Mouse (Mus musculus) c-Kit-positive CD71-positive TER-119-negative erythroid progenitor cells, embryonic 14.5 days (primary cell): ENCODE results near the gene Cuedc1.

Experiments
- DNase-seq: peaks from one replicate; pipeline ENCODE4 v3.0.0-alpha.2; 2013; ENCODE audit warnings: low read depth

Gene Cuedc1

DNA sequence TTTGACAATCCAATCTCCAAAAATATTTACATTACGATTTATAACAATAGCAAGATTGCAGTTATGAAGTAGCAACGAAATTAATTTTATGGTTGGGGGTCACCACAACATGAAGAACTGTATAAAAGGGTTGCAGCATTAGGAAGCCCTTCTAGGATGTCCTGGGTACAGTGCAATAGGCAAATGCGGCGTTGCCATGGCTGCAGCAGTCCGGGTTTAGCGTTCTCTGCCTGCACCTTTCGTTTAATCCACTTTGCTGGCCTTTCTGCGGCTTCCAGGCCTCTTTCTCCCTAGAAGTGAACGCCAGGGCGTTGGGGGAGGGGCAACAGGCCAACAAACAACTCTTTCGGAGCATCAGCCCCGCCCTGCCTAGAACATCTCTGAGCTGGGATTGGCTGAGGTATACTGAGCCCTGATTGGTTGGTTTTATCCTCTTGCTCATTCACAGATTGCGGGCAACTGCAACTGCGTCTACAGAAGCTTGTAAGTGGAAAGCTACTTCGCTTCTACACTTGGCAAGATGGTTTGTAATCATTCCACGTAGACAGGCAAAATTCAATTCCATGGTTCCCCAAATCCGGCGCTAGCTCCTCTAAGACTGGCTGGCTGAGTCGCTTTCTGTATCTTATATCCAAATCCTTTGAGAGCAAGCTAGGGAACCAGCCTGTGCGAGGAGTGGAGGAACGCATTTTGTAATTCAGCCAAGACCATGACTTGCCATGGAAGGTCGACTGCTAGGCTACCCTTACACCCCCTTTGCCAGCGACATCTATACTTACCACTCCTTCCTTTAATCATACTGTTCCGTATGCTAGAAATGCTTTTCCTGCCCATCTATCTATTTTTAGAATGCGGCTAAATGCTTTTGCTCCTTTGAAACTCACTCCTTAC is 10.9 kb upstream of the Cuedc1 start:
- DNase-seq: peak; percentile 69

DNA sequence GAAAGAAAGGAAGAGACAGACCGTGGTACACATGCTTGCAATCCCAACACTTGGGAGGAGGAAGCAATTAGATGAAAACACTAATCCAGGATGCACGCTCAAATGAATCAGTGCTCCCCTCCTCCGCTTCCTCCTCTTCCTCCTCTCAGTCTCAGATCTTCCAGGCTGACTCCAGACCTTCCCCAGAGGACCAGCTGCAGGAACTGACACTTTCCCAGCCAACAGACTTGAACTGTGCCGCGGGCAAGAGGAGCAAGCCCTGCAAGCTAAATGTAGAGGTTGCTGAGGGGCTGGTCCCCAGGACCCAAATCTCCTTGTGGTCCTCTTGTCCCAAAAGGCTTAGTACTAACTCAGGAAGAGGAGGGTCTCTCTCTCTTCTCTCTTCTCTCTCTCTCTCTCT is 8.7 kb upstream of the Cuedc1 start:
- DNase-seq: no peak

DNA sequence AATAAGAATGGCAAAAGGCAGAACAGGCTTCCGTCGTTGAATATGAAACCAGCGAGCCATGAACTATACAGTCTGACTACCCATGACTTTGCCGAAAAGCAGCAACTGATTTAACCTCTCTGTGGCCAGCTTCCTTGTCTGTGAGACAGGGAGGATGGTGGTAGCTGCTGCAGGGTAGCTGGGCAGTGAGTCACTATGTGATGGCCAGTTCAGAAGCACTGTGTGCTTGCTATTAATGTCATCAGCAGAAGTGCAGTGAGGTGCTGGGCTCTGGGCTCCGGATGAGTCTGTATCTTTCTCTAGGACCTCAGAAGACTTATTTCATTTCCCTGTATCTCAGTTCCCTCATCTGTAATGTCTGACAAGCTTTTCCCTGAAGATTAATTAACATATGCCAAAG is 7.6 kb upstream of the Cuedc1 start:
- DNase-seq: no peak

DNA sequence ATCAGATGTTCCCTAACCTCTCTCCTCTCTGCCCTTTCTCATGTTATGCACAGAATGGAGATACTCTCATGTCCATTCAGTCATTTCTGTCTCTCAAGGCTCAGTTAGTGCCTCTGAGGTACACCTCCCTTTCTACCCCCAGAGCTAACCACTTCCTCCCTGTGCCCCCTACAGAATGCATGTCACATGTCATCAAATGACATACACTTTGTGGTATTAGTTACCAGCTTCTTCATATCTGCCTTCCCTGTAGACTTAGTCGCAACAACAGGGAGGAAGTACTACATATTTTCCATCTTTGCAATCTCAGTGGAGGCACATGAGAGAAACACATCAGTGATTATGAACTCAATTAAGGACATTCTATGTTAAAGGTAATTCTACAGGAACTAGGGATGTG is 5.9 kb upstream of the Cuedc1 start:
- no peak for DNase-seq

DNA sequence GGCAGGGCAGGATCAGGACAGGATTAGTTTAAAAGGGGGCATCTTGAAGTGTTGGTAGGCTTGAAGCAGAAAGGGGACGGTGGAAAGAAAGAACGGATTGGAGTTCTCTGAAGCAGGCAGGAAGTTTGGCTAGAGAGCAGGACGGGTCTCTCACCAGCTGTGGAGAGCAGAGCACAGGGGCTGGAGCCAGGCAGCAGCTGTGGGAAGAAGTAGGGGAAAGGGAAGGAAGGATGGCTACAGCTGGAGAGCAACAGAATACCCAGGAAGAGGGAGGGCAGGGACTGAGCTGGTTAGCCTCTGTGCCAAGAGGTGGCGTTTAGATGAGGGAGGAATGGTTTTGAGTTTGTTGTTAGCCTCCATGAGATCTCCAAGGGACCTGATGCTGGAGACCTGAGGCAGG is 685 bp upstream of the Cuedc1 start:
- no peak for DNase-seq

DNA sequence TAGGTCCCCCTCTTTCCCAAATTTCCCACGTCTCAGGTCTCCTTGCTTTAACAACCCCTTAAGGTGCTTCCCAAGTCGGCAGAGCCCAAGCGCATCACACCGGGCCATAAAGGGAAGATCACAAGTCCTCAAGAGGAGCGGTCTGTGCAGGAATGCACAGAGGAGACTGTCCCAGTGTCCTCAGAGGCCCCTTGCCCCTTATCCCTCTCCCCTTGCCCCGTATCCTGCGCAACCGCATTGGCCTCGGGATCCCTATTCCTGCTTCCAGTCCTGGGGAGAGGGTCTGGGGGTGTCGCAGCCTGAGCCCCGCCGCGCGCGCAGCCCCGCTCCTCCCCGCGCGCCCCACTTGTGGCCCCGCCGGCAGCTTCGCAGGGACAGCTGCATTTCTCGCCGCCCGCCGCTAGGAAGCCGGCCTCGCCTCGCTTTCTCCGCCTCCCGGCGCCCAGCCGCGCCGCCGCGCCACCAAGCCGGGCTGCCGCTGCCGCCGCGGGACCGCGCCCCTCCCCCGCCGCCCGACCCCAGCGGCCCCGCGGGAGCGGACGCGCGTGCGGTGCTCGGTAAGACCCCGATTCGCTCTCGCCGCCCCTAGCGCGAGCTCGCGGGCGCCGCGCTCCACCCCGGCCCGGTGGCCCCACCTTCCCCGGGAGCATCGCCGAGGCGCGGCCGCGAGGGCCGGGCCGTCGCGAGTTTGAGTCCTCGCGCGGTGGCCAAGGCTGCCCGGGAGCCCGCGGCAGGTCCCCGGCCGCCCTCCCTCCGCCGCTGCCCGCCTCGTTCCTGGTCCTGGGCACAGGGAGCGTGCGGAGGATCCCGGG is 1.1 kb downstream of the Cuedc1 start:
- DNase-seq: no peak

DNA sequence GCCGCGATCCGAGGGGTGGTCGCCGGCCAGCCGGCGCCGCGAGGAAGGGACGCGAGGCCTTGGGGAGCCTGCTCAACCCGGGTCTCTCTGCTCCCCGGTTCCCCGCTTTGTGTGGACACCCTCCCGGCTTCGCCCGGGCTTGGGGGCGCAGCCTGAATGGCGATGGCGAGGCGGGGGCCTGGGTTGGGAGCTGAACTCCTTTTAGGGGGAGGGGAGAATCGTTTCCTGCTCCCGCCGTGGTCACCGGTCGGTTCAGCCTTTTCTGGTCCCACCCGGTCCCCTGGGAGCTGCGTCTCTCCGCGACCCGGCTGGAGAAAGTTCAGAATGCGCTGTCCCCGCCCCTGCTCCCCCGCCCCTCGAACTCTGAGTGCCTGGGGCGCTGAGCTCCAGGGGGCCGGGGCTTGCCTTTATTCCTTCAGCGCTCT is 1.8 kb downstream of the Cuedc1 start:
- no peak for DNase-seq

DNA sequence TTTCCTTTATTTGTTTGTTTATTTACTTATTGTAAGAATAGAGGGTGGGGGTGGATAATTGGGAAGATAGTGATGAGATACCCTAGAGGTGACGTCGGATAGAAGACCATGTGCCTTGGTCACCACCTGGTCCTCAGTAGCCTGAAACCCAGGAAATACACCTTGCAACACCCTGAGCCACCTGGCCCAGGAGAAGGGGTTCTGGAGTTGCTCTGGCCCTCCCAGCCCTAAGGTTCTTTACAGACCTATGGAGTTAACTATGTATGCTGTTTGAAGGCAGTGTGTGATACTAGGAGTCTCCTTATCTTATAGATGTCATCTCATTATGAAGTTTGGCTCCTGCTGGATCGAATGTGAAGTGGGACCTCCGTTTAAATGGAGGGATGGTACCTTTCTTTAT is 2.3 kb downstream of the Cuedc1 start:
- DNase-seq: no peak

DNA sequence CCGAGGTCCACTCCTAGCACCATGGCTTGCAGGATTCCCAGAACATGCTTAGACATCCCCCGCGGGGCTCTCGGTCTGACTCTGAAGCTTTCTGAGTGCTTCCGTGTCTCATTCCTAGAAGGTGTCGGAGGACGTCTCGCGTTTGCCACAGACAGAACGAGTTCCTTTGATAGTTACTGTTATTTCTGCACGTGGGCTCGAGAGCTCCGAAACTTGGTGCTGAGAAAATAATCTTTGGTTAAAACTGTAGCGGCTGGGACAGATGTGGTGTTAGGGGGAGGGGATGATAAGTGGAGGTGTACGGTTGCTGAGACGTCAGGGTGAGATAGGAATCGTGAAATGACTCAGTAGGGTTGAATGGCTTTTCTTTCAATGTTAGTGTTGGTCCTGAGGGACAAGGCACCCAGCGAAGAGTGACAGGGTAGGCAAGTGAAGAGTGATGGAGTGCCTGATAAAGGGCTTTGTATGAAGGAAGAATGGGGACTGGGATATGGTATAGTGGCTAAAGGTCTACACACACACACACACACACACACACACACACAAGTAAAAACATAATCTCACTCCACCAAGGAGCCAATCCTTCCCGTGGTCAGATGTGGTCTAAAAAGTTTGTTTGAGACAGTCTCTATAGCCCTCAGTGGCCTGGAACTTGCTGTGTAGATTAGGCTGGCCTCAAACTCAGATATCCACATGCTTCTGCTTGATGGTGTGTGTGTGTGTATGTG is 5.5 kb downstream of the Cuedc1 start:
- DNase-seq: no peak

DNA sequence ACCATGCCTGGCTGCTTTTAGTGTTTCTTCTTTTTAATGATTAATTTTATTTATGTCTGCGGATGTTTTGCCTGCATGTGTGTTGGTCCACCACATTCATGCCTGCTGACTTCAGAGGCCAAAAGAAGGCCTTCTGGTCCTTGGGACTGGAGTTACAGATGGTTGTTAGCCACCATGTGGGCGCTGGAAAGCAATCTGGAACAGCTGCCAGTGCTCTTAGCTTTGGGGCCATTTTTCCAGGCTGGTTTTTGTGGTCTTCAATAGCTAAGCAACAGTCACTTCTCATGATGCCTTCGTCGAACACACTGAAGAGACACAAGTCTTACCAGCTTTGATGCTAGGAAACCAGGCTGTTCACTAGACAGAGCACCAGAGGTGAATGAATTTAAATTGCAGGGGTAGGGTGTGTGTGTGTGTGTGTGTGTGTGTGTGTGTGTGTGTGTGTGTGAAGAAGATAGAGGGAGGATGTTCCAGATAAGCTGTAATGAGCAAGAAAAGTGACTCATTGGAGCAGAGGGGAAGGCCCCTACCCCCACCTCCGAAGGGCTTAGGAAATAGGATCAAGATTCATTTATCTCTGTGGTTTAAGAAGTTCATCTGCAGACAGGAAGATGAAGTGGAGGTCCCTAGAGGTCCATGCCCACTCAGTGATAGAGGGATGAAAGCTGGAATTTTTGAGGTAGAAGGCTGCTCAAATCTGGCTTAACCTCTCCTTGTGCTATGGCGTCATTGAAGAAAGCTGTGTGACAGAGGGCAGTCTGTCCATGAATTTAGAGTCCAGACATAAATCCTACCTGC is 7.8 kb downstream of the Cuedc1 start:
- no peak for DNase-seq

DNA sequence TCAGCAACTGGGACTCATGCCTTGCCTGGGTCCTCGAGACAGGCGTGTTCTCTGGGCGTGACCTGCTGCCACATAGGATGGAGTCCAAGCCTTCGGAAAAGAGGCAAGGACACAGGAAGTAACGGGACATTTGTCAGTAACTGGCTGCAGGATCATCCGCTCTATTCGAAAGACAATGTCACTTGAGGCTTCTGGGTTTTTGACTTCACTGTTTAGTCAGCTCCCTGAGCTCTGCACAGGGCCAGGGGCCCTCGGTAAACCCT is 8.4 kb downstream of the Cuedc1 start:
- DNase-seq: no peak

DNA sequence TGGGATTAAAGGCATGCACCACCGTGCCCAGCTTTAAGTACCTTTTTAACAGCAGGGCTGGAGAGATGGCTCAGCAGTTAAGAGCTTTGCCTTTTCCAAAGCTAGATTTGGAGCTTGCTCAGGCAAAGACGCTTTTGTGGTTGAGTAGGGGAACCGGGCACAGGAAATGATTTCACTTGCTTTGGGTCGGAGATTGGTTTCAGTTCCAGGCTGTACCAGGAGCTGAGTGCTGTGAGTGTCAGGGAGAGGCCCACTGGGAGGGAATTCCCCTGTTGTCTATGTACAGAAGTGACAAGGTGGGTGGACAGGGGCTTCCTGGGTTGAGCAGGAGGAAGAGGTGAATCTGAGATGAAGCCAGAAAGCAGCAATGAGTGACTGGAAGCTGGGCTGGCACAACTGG is 9.5 kb downstream of the Cuedc1 start:
- no peak for DNase-seq

DNA sequence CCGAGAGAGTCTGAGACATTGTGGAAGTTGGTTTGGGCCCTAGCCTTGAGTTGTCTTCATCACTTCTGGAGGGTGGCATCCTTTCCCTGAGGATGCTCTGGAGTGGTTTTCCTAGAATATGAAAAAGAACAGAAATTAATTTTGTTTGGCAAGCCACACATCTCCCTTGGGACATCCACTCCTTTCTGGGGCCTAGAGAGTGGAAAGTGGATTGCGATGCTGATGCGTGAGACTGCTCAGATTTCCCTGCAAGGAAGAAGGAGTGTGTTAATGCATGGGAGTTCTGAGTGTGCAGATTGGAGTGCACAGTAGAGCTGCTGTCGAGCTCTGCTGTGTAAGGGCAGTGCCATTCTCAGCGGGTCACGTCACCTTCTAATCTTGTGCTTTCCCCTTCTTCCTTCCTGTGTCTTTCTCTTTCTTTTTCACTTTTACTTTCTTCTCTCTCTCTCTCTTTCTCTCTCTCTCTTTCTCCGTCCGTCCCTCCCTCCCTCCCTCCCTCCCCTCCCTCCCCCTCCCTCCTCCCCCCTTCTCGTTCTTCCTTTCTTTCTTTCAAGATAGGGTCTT is 12.3 kb downstream of the Cuedc1 start:
- no peak for DNase-seq

DNA sequence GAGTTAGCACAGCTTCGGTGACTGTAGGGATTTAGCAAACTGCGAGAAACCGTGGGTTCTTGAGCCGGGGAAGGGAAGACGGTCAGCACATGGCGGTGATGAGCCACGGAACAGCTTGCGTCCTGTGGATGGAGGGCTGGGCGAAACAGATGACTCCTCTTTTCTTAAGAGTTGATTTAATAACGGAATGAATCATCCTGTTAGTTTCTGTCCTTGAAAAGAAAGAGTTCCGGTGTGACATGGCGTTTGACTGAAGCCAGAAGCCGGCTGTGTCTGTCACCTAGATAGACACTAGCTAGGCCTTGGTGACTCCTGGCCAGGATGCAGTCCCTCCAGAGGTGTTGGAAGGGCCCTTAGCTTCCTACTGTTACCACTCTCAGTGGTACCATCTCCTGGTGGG is 14.2 kb downstream of the Cuedc1 start:
- no peak for DNase-seq

DNA sequence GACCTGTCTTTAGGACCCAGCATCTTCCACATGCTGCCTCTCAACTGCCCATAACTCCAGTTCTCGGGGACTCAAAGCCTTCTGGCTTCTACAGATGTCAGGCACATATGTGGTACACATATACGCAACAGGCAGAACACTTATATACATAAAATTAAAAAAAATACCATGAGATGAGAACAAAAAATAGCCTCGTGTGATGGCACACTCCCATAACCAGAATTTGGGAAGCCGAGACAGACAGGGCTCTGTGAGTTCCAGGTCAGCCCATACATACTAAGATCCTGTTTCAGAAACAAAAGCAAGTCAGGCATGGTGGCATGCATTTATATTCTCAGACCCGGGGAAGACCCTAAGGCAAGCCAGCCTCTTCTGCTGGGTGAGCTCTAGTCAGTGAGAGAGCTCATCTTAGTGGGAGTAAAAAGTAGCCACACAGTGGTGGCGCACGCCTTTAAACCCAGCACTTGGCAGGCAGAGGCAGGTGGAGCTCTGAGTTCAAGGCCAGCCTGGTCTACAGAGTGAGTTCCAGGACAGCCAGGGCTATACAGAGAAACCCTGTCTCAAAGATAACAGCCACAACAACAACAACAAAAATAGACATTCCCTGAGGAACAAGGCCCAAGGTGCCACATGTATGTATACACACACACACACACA is 14.9 kb downstream of the Cuedc1 start:
- no peak for DNase-seq

DNA sequence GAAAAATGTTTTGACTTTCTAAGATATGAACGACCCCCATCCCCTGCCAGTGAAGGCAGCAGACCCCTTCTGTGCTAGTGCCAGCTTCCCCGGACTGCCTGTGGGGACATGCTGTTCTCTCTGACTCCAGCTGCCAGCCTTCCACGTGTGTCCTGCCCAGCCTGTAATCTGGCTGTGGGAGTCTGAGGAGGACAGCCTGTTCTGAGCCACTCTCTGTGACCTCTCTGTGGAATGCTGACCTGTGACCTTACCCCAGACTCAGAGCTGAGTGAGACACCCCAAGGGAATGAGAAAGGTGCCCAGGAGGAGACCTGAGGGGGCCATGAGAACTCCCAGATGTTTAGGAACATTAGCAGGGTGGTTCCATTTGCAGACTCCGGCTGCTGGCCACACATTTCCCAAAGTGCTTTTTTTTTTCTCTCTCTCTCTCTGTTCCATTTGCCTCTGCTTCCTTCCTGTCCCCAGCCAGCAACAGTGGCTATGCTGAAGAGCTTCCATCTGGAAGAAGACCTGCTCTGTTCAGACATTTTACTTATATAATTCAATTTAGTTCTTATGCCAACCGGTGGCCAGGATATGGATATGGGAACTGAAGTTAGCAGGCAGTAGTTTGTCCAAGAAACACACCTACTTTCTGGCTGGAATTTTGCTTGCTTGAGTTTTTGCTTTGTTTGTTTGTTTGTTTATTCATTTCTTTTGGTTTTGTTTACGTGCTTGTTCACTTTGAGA is 15.8 kb downstream of the Cuedc1 start:
- no peak for DNase-seq

DNA sequence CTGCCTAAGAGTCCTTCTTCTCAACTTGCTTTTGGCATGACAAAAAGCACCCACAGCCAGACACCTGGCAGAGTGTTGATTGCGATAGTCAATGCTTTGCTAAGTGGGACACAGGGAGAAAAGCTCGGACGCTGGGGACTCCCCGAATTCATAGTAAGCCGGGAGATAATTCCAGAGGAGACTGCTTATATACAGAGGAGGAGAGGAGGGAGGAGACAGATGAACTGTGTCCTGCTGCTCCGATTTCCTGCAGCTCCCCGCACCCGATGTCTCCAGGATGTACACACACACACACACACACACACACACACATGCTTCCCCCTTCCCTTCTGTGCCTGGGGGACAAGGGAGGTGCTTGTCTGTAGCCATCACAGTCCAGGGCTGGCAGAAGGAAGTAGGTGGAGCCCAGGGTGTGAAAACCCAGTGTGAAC is 17.0 kb downstream of the Cuedc1 start:
- DNase-seq: no peak

DNA sequence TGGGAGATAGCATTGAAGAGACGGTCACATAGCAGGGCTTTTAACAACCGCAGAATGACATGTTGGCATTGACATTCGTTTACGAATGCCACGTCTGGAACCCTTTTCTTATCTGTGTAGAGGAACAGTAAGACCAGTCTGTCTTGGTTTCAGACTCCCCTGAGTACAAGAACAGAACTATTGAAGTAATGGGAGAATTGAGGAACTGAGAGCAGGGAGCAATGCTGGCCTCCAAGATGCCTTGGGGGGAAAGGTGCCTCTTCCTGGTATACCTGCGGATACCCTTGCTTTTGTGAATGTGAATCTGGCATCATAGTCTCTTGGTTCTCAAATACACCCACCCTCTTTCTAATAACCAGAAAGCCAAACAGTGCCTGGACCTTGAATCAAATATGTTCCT is 18.7 kb downstream of the Cuedc1 start:
- DNase-seq: no peak

DNA sequence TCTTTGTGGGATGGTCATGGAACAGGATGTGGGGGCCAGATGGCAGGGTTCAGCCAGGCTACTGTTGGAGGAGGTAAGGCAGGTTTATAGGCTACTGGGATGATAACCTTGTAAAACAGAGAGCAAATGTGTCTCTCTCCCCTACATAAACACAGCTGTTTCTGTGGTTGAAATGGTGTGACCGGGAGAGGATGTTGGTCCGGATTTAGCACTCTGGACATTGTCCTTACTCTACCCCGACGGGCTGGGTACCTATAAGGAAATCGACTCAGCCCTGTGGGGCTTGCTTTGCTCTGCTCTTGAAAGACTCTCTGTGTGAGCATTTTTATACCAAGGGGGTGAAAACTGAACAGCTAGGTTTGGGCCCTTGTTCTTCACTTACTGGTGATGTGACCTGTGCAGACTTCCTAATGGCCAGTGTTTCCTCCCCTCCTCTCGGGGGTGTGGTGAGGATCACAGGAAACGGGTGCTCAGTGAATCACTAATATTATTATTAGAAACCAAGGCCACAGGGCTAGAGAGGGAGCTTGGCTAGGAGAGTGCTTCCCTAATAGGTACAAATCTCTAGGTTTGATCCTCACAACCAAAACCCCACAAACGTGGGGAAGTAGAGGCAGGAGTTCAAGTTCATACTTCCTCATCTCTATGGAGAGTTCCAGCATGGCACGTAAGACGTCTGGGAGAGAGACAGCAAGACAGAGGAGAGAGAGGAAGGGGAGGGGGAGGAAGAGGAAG is 19.7 kb downstream of the Cuedc1 start:
- no peak for DNase-seq

DNA sequence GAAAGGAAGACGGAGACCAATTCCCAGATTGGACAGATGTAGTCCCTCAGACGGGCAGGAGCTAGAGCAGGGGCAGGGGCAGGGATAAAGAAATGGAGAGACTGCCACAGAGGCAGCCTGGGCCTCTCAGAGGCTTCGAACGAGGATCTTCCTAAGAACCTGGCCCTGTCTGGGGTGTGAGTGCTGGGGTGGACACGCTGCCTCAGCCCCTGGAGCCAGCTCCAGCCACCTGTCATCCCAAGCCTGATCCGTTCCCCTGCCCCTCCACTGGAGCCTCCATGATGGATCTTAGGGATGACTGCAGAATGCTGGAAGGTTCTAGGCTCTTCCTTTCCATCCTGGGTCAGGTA is 20.2 kb downstream of the Cuedc1 start:
- no peak for DNase-seq
